Mouse (Mus musculus): ENCODE results near the gene Ddah2. TPM values are rescaled to one million over a fixed set of nuclear protein-coding genes. Genes with fewer than 3 reads are reported as not detected.

Gene Ddah2
- total RNA-seq, 2 experiments from 2014 or later, result 104 to 106 TPM

GRCm38 (mm10) chr17:35051156-35052086 lies 7.4 kb upstream of the Ddah2 start:
- peak; percentile 89 for DNase-seq

GRCm38 (mm10) chr17:35052271-35052798 lies 6.5 kb upstream of the Ddah2 start:
- no peak for DNase-seq

GRCm38 (mm10) chr17:35055691-35056495 lies 2.9 kb upstream of the Ddah2 start:
- DNase-seq, result no peak

DNA sequence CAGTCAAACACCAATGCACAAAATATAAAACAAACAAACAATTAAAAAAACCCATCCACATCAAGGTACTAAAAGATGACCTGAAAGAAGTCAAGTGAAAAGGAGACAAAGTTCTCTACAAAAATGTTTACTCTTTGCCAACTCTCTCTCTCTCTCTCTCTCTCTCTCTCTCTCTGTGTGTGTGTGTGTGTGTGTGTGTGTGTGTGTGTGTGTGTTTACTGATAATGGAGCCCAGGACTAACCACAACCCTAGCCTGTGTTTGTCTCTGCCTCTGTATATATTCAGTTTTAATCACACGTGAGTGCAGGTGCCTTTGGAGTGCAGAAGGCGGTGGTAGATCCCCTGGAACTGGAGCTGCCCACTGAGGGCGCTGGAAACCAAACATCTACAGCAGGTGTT lies 1.7 kb upstream of the Ddah2 start:
- DNase-seq, result no peak

- DNase-seq, result no peak
These were observed 519 bp upstream of the Ddah2 start for GRCm38 (mm10) chr17:35058316-35058715.

- no peak for DNase-seq
These were observed 1.2 kb downstream of the Ddah2 start for GRCm38 (mm10) chr17:35060071-35060470.

DNA sequence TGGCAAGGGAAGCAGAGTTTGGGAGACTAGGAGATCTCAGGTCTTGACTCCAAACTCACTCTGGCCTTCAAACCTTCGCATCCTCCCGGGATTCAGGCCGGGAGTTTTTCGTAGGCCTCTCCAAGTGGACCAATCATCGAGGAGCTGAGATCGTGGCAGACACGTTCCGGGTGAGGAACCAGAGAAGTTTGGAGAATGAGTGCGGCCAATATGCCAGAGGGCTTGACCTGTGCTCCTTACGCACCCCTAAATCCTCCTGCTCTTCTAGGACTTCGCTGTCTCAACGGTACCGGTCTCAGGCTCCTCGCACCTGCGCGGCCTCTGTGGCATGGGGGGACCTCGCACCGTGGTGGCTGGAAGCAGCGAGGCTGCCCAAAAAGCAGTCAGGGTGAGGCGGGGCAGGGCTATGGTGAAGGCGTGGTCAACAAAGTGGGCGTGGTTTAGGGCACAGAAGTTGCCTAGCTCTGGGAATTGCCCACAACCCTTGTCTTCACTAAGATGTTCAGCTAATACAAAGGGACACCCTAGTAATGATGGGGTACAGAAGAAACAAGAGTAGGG lies 2.0 kb downstream of the Ddah2 start:
- DNase-seq, result peak; percentile 50

DNA sequence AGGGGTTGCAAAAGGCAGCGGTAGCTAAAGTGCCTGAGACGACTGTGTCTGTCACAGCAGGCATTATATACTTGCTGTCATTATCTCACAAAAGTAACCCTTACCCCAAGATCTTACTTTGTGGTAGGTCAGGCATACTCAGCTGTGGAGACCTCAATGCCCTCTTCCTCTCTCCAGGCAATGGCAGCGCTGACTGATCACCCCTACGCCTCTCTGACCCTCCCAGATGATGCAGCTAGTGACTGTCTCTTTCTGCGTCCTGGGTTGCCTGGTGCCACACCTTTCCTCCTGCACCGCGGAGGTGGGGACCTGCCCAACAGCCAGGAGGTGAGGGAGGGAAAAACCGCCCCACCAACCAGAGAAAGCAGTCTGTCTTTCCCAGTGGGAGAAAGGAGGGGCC lies 2.5 kb downstream of the Ddah2 start:
- DNase-seq, result no peak

DNA sequence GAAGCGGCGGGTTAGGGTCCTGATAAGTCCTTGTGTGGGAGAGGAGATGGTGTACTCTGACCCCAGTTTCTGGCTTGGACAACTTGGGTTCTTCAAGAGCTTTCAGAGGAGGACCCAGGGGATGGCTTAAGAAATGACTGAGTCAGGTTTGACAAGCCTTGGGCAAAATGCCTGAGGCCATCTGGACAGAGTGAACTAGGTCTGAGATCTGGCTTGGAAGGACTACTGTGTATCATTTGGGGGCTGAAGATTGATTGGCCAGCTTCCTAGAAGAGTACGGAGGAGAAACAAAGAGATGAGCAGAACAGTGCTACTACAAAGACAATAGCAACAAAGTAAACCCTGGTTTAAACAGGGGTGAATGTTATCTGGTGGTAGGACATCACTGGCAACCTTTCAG lies 4.6 kb downstream of the Ddah2 start:
- DNase-seq, result peak; percentile 53

DNA sequence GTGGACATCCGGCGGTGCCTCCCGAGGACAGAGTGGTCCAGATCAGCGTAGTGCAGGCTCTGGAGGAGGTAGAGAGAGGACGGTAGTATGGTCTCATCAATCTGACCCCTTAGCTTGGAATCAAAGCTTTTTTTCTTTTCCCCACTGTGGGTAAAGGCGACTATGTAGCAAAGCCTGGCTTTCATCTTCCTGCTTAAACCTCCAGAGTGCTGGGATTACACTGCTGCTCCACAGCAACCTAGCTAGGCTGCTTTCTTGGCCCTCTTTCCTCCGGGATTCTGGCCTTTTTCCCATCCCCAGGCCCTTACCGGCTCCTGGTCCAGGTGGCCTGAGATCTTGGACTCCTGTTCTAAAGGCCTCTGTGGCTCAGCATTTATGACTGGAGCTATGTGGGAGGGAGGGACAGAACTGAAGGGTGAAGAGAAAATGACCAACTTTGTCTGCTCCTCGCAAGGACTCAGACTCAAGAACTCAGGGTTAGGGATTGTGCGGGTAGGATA lies 5.6 kb downstream of the Ddah2 start:
- DNase-seq, result no peak

- peak; percentile 40 for DNase-seq
These were observed 6.4 kb downstream of the Ddah2 start, which contains the start of gene Ly6g6c for GRCm38 (mm10) chr17:35064951-35065947. Ly6g6c (plus strand) TSS chr17:35065388.

DNA sequence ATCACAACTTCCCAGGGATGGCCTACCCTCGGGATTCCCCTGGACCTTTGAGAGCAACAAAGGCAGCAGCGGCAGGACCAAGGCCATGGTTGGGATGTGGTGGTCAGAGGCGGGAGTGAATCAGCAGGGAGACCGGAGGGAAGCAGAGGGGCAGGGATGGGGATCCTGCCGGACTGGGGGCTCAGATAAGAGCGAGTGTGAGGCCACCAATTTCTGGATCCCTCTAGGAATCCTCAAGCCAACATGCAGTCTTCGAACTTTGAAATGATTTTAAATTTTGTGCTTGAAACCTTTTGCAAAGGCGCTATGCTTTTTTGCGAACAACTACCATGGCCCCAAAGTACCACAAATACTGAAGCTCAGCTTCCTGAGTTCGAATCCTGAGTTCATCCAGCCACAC lies 7.2 kb downstream of the Ddah2 start, which contains the start of gene Mpig6b:
Mpig6b (minus strand) TSS at position 101 of the 400 bp plus-strand sequence.
- no peak for DNase-seq

GRCm38 (mm10) chr17:35068213-35068914 lies 9.5 kb downstream of the Ddah2 start:
- DNase-seq, result no peak

DNA sequence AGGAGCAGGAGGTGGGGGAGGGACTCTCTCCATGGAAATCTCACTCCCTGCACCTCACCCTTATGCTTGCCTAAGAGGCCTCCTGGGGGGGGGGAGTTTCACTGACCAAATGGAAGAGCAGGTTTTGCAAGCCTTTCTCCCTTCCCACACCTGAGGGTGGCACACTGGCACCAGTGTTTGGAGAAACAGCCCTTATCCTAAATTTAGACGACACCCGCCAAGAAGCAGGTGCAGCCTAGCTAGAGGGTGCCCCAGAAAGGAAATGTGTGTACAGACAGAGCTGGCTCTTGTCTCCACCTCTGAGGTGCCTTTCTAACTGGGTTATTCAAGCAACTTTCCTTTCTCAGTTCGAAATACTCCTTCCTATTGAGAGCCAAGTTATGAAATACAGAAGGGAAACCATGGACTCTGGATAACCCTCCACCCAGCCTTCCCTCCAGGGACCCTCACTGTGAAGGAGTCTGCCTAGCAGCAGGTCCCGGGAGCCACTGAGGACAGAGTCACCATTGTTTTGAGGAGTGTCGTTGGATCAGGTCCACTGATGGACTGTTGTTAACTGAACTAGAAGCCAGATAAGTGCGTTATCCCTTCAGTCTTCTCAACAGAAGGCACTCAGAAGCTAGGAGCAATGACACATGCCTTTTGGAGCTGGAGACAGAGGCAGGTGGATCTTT lies 11.9 kb downstream of the Ddah2 start:
- DNase-seq, result no peak

DNA sequence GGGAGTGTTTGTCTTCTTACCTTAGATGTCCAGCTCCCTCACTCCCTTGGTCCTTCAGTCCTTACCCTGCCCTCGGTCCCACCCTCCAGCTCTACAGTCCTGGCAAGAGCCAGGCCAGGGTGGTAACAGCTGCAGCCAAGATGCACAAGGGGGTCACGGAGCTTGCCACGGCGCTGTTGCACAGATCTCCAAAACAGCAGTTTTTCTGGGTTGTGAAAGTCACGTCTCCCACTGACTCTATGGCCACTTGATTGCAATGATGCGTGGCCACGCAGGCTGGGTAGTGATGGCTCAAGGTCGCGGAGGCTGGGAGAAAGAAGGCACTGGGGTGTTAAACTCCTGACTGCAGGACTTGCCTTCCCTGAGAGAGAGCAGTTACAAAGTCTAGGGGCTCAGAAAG lies 12.6 kb downstream of the Ddah2 start:
- DNase-seq, result no peak

DNA sequence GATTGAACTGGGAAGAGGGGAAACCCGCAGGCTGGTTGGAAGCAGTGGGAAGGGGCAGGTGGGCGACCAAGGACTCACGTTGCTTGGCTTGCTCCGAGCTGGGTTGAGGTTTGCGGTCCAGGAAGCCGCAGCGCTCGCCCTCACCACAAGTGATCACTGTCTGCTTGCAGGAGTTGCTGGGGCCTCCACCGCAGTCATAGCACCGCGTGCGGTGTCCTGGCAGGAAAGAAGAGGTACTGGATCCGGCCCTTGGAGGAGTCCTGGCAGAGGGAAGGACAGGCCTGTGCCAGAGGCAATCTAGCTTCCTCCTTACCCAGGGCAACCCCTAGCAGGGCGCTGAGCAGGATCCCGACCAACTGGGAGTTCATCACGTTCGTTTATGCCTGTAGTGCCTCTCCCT lies 15.3 kb downstream of the Ddah2 start:
- no peak for DNase-seq

GRCm38 (mm10) chr17:35076507-35077176 lies 17.8 kb downstream of the Ddah2 start, which contains the start of gene Ly6g6e:
Ly6g6e (plus strand) TSS chr17:35076902.
- no peak for DNase-seq

GRCm38 (mm10) chr17:35077285-35077684 lies 18.4 kb downstream of the Ddah2 start:
- DNase-seq, result no peak

GRCm38 (mm10) chr17:35077786-35078233 lies 19.0 kb downstream of the Ddah2 start, which contains the start of gene Ly6g6d:
Ly6g6d (minus strand) TSS chr17:35078065.
- peak; percentile 71 for DNase-seq
